Mouse (Mus musculus): ENCODE measurements around the gene Babam1.

- TF ChIP-seq POLR2AphosphoS2 (IDR thresholded peaks at IDR 0.05; ENCODE audit: insufficient read length, low read depth): no peak
- no peak for TF ChIP-seq POLR2A (IDR thresholded peaks at IDR 0.05; ENCODE audit: insufficient read length, low read depth)
- TF ChIP-seq USF1 (IDR thresholded peaks at IDR 0.05; ENCODE audit: low read depth): no peak
- TF ChIP-seq MYOG (IDR thresholded peaks at IDR 0.05; ENCODE audit: control insufficient read depth in 1 of 3, insufficient read depth in 1 of 3, insufficient read length in 2 of 3, low read depth in 2 of 3): no peak
- no peak for TF ChIP-seq TCF12 (IDR thresholded peaks at IDR 0.05; ENCODE audit: insufficient read depth, poor library complexity, severe bottlenecking)
- no peak for TF ChIP-seq MAX (IDR thresholded peaks at IDR 0.05; ENCODE audit: low read depth)
Observed at GRCm38 (mm10) chr8:71383396-71383795, 13.3 kb upstream of the Babam1 start.

All from myocyte (in vitro differentiated cells).